Mouse (Mus musculus) CH12.LX (cell line): ENCODE measurements around the gene Hist1h2bg.

Experiments used
- CTCF ChIP-seq, 2 experiments: IDR thresholded peaks in 1 of 2; conservative IDR thresholded peaks in 1 of 2; 2 replicates each; pipeline ENCODE4 v1.5.1; 2011 to 2012; ENCODE audit warnings: low read depth in 2 of 2, low read length in 2 of 2, improper control_type of control experiment in 1 of 2, inconsistent platforms in 1 of 2, mild to moderate bottlenecking in 1 of 2, moderate library complexity in 1 of 2
- EP300 ChIP-seq: IDR thresholded peaks from 2 replicates; pipeline ENCODE4 v1.6.1; 2011; ENCODE audit warnings: low read length, improper control_type of control experiment
- GABPA ChIP-seq: IDR thresholded peaks from 2 replicates; pipeline ENCODE4 v1.6.1; 2012; ENCODE audit warnings: low read depth, low read length, improper control_type of control experiment, inconsistent platforms; ENCODE audit not compliant: insufficient replicate concordance
- JUND ChIP-seq: conservative IDR thresholded peaks from 2 replicates; pipeline ENCODE4 v1.6.1; 2011; ENCODE audit warnings: low read depth, low read length, improper control_type of control experiment
- KAT2A ChIP-seq: IDR thresholded peaks from 2 replicates; pipeline ENCODE4 v1.6.1; 2012; ENCODE audit warnings: low read length, improper control_type of control experiment, inconsistent platforms; ENCODE audit not compliant: insufficient replicate concordance
- MAX ChIP-seq: IDR thresholded peaks from 2 replicates; pipeline ENCODE4 v1.6.1; 2011; ENCODE audit warnings: low read length, improper control_type of control experiment
- POLR2A ChIP-seq: IDR thresholded peaks from 2 replicates; pipeline ENCODE4 v1.6.1; 2011; ENCODE audit warnings: low read depth, mild to moderate bottlenecking, improper control_type of control experiment, low read length
- RAD21 ChIP-seq: IDR thresholded peaks from 2 replicates; pipeline ENCODE4 v1.6.1; 2011; ENCODE audit warnings: low read depth, mild to moderate bottlenecking, low read length, improper control_type of control experiment, moderate library complexity
- RCOR1 ChIP-seq: conservative IDR thresholded peaks from 2 replicates; pipeline ENCODE4 v1.6.1; 2012; ENCODE audit warnings: low read depth, mild to moderate bottlenecking, inconsistent platforms, low read length, improper control_type of control experiment
- USF1 ChIP-seq: IDR thresholded peaks from 2 replicates; pipeline ENCODE4 v1.6.1; 2014; ENCODE audit warnings: low read depth, mild to moderate bottlenecking, inconsistent platforms, low read length, improper control_type of control experiment
- ZKSCAN1 ChIP-seq: IDR thresholded peaks from 2 replicates; pipeline ENCODE4 v1.6.1; 2012; ENCODE audit warnings: low read depth, inconsistent platforms, low read length, improper control_type of control experiment, borderline replicate concordance

DNA sequence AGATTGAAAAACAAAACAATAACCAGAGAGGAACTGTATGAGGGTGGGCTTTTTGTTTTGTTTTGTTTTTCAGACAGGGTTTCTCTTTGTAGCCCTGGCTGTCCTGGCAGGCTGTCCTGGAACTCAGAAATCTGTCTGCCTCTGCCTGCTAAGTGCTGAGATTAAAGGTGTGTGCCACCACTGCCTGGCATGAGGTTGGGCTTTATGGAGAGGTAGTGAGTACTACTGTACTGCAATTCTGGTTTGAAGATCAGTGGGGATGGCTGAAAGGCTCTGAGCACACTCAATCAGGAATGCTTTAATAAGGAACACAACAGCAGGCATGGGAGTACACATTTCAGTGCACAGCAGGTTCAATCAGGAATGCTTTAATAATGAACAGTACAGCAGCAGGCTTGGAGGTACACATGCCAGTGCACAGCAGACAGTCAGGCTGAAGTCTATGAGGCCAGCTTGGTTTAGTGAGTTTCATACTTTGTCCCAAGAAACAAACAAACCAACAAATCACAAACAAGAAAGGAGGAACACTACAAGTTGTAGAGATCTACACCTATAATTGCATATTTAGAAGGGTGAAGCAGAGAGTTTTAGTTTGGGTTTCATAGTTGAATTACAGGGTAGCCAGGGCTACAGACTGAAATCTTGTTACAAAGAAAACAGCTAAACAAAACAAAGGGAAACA, 12.3 kb downstream of the Hist1h2bg start:
- no peak for TF ChIP-seq CTCF (conservative IDR thresholded peaks at IDR 0.05 in 1 of 2, IDR thresholded peaks at IDR 0.05 in 1 of 2; ENCODE audit: low read depth in 2 of 2, low read length in 2 of 2)
- TF ChIP-seq POLR2A = 0 out of 2 replicates have a peak, but pooled peaks have one; percentile 19
- TF ChIP-seq JUND = no peak
- no peak for TF ChIP-seq RCOR1
- no peak for TF ChIP-seq KAT2A
- no peak for TF ChIP-seq RAD21
- TF ChIP-seq ZKSCAN1 = no peak
- no peak for TF ChIP-seq USF1
- TF ChIP-seq EP300 = no peak
- TF ChIP-seq GABPA = no peak
- no peak for TF ChIP-seq MAX
